Mouse (Mus musculus) kidney, postnatal 0 days (tissue): ENCODE measurements around the gene Atp13a3. TPM values are rescaled to one million over a fixed set of nuclear protein-coding genes. Genes with fewer than 3 reads are reported as not detected.

ENCODE experiments used
- ATAC-seq: fragments of 200-750 bp; cut with Nextera tagmentation; replicated peaks from 2 replicates; pipeline ENCODE4 v1.8.0; 2017; ENCODE audit warnings: low read depth, moderate number of reproducible peaks, moderate TSS enrichment, moderate library complexity; ENCODE audit not compliant: low FRiP score
- DNase-seq: peaks from one replicate; pipeline ENCODE4 v3.0.0-alpha.2; 2016; ENCODE audit warnings: low spot score
- H3K27ac ChIP-seq: fragments of 300-500 bp; sonication (generic); 2 replicates; pipeline ENCODE4 v1.5.1; 2014; ENCODE audit warnings: mild to moderate bottlenecking
- H3K27me3 ChIP-seq: fragments of 300-500 bp; sonication (generic); 2 replicates; pipeline ENCODE4 v1.6.1; 2014; ENCODE audit warnings: low read length, mixed read lengths; ENCODE audit not compliant: insufficient read depth
- H3K36me3 ChIP-seq: fragments of 300-500 bp; sonication (generic); 2 replicates; pipeline ENCODE4 v1.6.1; 2014; ENCODE audit warnings: low read length, mixed read lengths; ENCODE audit not compliant: insufficient read depth
- H3K4me1 ChIP-seq: fragments of 300-500 bp; sonication (generic); replicated peaks from 2 replicates; pipeline ENCODE4 v1.6.1; 2014; ENCODE audit warnings: antibody characterized with exemption, low read length, mixed read lengths; ENCODE audit not compliant: insufficient read depth
- H3K4me2 ChIP-seq: fragments of 300-500 bp; sonication (generic); 2 replicates; pipeline ENCODE4 v1.6.1; 2014; ENCODE audit warnings: mild to moderate bottlenecking, low read length, moderate library complexity, mixed read lengths
- H3K4me3 ChIP-seq: fragments of 300-500 bp; sonication (generic); replicated peaks from 2 replicates; pipeline ENCODE4 v1.5.1; 2014; ENCODE audit warnings: low read depth, low read length
- H3K9ac ChIP-seq: fragments of 300-500 bp; sonication (generic); 2 replicates; pipeline ENCODE4 v1.6.1; 2014; ENCODE audit warnings: low read depth, low read length
- H3K9me3 ChIP-seq: fragments of 300-500 bp; sonication (generic); replicated peaks from 2 replicates; pipeline ENCODE4 v1.6.1; 2016; ENCODE audit warnings: low read length, inconsistent platforms, mixed read lengths
- CTCF ChIP-seq: IDR thresholded peaks from 2 replicates; pipeline ENCODE4 v1.5.1; 2016; ENCODE audit warnings: antibody characterized with exemption, low read depth, mild to moderate bottlenecking, moderate library complexity
- WGBS: fragments of 180-500 bp; shearing (Covaris S2); extraction: QIAGEN DNeasy Blood & Tissue Kit; methylation state at CpG from one replicate; pipeline ENCODE4 v1.1.7; 2014; 5-methylcytosine and 5-hydroxymethylcytosine counted together
- polyA plus RNA-seq: library from polyadenylated mRNA; unstranded; fragments of >200 nt; fragmentation: Nextera tagmentation; extraction: Ambion mirVana; gene quantifications from 2 replicates; pipeline ENCODE4 v1.2.1, GENCODE M21; 2015

Gene Atp13a3
- polyA plus RNA-seq, 1 experiment from 2014 or later: 11.2 TPM

- no peak overlapping the region for H3K4me3 ChIP-seq
Observed at GRCm38 (mm10) chr16:30397127-30398057, 8.4 kb downstream of the Atp13a3 start.

GRCm38 (mm10) chr16:30395136-30395535 lies 10.6 kb downstream of the Atp13a3 start:
- Histone ChIP-seq H3K4me1 (peaks cover 8% of the 10 kb centered on the region; the same call in 1 of the 2 replicates), H3K4me3 (no peak overlapping the region), H3K27ac (no peak overlapping the region), H3K9me3 (no peaks in the 10 kb centered on the region), H3K27me3 (no peaks in the 10 kb centered on the region), H3K9ac (no peak overlapping the region), H3K4me2 (no peak overlapping the region), H3K36me3 (no peaks in the 10 kb centered on the region)
- ATAC-seq (no peak), DNase-seq (no peak)
- WGBS: 81% methylated on average over 2 of the region's 2 CpGs
- no peak for TF ChIP-seq CTCF

More at GRCm38 (mm10) chr16:30397127-30398057, 8.4 kb downstream of the Atp13a3 start:
- no peak overlapping the region for H3K4me2 ChIP-seq
- 16% methylated on average over 15 of the region's 15 CpGs for WGBS
- H3K27ac ChIP-seq: peak overlapping the region; percentile 47; the same call in 1 of the 2 replicates
- no peak for TF ChIP-seq CTCF
- no peak overlapping the region for H3K9ac ChIP-seq
- no peaks in the 10 kb centered on the region for H3K9me3 ChIP-seq
- peak; percentile 68 for ATAC-seq
- peak; percentile 61 for DNase-seq
- H3K27me3 ChIP-seq: no peaks in the 10 kb centered on the region
- H3K4me1 ChIP-seq: peaks cover 8% of the 10 kb centered on the region; the same call in 1 of the 2 replicates
- no peaks in the 10 kb centered on the region for H3K36me3 ChIP-seq

GRCm38 (mm10) chr16:30390650-30391340 lies 15.0 kb downstream of the Atp13a3 start:
- Histone ChIP-seq H3K4me3 (no peak overlapping the region), H3K4me1 (no peaks in the 10 kb centered on the region; the same call in 1 of the 2 replicates), H3K9ac (no peak overlapping the region), H3K27me3 (no peaks in the 10 kb centered on the region), H3K27ac (no peak overlapping the region), H3K9me3 (no peaks in the 10 kb centered on the region), H3K4me2 (no peak overlapping the region), H3K36me3 (no peaks in the 10 kb centered on the region)
- 86% methylated on average over 5 of the region's 5 CpGs for WGBS
- DNase-seq (no peak), ATAC-seq (no peak)
- no peak for TF ChIP-seq CTCF

DNA sequence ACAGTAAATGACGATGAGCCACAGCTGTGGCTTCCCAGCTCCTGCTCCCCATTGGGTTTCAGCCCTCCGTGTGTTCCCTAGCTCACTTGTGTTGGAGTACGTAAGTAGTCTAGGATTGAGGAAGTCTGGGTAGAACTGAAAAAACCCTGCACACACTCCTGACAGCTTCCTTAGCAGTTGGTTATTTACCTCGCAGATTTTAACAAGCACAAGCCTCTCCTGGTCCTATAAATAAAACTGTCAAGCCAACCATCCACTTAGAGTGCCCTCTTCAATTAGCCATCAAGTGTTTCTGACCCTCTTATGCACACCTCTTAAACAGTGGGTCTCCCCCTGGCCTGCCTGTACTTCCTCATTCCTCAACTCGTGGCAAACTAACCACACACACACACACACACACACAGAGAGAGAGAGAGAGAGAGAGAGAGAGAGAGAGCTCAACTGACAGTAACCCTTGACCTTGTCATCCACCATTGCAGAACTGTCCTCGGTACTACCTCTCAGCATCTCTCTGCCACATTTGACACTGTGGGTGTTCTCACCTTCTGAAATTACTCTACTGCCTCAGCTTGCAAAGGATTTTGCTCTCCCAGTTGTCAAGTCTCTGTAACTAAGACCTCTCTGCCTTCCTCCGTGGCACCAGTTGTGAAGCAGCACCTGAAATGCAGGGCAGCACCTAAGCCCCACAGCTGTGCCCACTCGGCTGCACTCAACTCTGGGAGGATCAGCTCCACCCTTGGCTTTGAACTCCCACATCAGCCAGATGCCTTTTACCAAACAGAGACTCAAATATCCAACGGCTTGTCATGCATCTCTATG lies 15.7 kb downstream of the Atp13a3 start:
- Histone ChIP-seq H3K9ac (no peak overlapping the region), H3K27ac (peak overlapping the region; percentile 85), H3K4me1 (no peaks in the 10 kb centered on the region; the same call in 1 of the 2 replicates), H3K4me2 (peak overlapping the region; percentile 68), H3K27me3 (no peaks in the 10 kb centered on the region), H3K36me3 (no peaks in the 10 kb centered on the region), H3K4me3 (no peak overlapping the region), H3K9me3 (no peaks in the 10 kb centered on the region)
- TF ChIP-seq CTCF: no peak
- 50% methylated on average over 9 of the region's 9 CpGs for WGBS
- DNase-seq (no peak), ATAC-seq (no peak)

DNA sequence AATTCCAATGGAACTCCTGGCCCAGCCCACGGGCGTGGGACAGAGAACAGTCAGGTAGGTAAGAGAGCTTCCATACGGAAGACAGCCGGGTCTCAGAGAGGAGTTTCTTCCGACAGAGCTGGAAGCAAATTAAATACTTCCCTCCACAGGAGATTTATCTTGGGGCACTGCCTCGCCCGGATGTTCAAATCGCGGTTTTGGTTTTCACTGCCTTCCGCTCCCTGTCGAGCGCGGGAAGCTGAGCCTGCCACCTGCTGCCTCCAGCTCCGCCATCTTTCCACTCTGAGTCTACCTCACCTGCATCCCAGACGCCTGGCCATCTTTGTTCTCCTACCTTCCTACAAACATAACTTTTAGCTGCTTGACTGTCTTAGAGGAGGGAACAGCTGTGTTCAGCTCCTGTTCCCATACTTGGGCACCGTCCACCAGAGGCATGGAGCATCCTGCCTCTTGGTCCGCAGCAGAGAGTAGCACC lies 16.5 kb downstream of the Atp13a3 start:
- Histone ChIP-seq H3K9ac (peak overlapping the region; percentile 96), H3K4me3 (peak overlapping the region; percentile 97), H3K4me1 (no peaks in the 10 kb centered on the region; the same call in 1 of the 2 replicates), H3K27me3 (no peaks in the 10 kb centered on the region), H3K27ac (peak overlapping the region; percentile 85), H3K9me3 (no peaks in the 10 kb centered on the region), H3K36me3 (no peaks in the 10 kb centered on the region), H3K4me2 (peak overlapping the region; percentile 68)
- peak; percentile 12; the same call in 1 of the 2 replicates for ATAC-seq
- TF ChIP-seq CTCF: no peak
- DNase-seq: peak; percentile 56
- WGBS: 7% methylated on average over 17 of the region's 17 CpGs
